Mouse (Mus musculus) stomach, embryonic 16.5 days (tissue): Measurements from ENCODE around the gene Rbm28. TPM values are rescaled to one million over a fixed set of nuclear protein-coding genes. Genes with fewer than 3 reads are reported as not detected.

Experiments
- ATAC-seq: fragments of 200-750 bp; cut with Nextera tagmentation; 2 replicates; pipeline ENCODE4 v1.8.0; 2017; ENCODE audit warnings: moderate number of reproducible peaks, moderate TSS enrichment; ENCODE audit not compliant: insufficient read depth, low FRiP score
- H3K27ac ChIP-seq: fragments of 300-500 bp; sonication (generic); 2 replicates; pipeline ENCODE4 v1.5.1; 2014; ENCODE audit warnings: low read length
- H3K27me3 ChIP-seq: fragments of 300-500 bp; sonication (generic); 2 replicates; pipeline ENCODE4 v1.6.1; 2014; ENCODE audit warnings: low read length, control low read depth, mixed read lengths; ENCODE audit not compliant: control insufficient read depth, insufficient read depth
- H3K36me3 ChIP-seq: fragments of 300-500 bp; sonication (generic); 2 replicates; pipeline ENCODE4 v1.6.1; 2014; ENCODE audit warnings: low read length; ENCODE audit not compliant: control insufficient read depth, insufficient read depth
- H3K4me1 ChIP-seq: fragments of 300-500 bp; sonication (generic); 2 replicates; pipeline ENCODE4 v1.6.1; 2014; ENCODE audit warnings: low read length, control low read depth, mixed read lengths; ENCODE audit not compliant: control insufficient read depth, insufficient read depth
- H3K4me2 ChIP-seq: fragments of 300-500 bp; sonication (generic); 2 replicates; pipeline ENCODE4 v1.6.1; 2014; ENCODE audit warnings: low read depth, low read length, mixed read lengths
- H3K4me3 ChIP-seq: fragments of 300-500 bp; sonication (generic); replicated peaks from 2 replicates; pipeline ENCODE4 v1.5.1; 2014; ENCODE audit warnings: mild to moderate bottlenecking, low read length
- H3K9ac ChIP-seq: fragments of 300-500 bp; sonication (generic); 2 replicates; pipeline ENCODE4 v1.6.1; 2014; ENCODE audit warnings: low read length
- H3K9me3 ChIP-seq: fragments of 300-500 bp; sonication (generic); replicated peaks from 2 replicates; pipeline ENCODE4 v1.6.1; 2016; ENCODE audit warnings: low read length, control low read depth; ENCODE audit not compliant: control insufficient read depth
- WGBS: fragments of 180-500 bp; shearing (Covaris S2); extraction: QIAGEN DNeasy Blood & Tissue Kit; methylation state at CpG from one replicate; pipeline ENCODE4 v1.1.7; 2014; 5-methylcytosine and 5-hydroxymethylcytosine counted together
- polyA plus RNA-seq: library from polyadenylated mRNA; unstranded; fragments of >200 nt; fragmentation: Nextera tagmentation; extraction: Ambion mirVana; gene quantifications from 2 replicates; pipeline ENCODE4 v1.2.1, GENCODE M21; 2015

The Rbm28 gene
- polyA plus RNA-seq, 1 experiment from 2014 or later, result 29.4 TPM

GRCm38 (mm10) chr6:29177901-29178879 is 13.4 kb upstream of the Rbm28 start:
- ATAC-seq, result peak; percentile 59; the same call in 1 of the 2 replicates
- peaks cover 8% of the 10 kb centered on the region; the same call in 1 of the 2 replicates for H3K27me3 ChIP-seq
- H3K4me3 ChIP-seq, result peak overlapping the region; percentile 56
- H3K27ac ChIP-seq, result no peak overlapping the region
- WGBS, result 32% methylated on average over 17 of the region's 17 CpGs
- H3K4me2 ChIP-seq, result peak overlapping the region; percentile 95
- no peak overlapping the region for H3K9ac ChIP-seq
- H3K4me1 ChIP-seq, result 0 out of 2 replicates have a peak, but pooled peaks cover 3% of the 10 kb centered on the region
- H3K36me3 ChIP-seq, result no peaks in the 10 kb centered on the region
- H3K9me3 ChIP-seq, result no peaks in the 10 kb centered on the region

GRCm38 (mm10) chr6:29175113-29175512 is 10.3 kb upstream of the Rbm28 start:
- Histone ChIP-seq H3K9me3 (no peaks in the 10 kb centered on the region), H3K36me3 (no peaks in the 10 kb centered on the region), H3K4me1 (peaks cover 6% of the 10 kb centered on the region; the same call in 1 of the 2 replicates), H3K4me2 (no peak overlapping the region), H3K4me3 (no peak overlapping the region), H3K27ac (no peak overlapping the region), H3K9ac (no peak overlapping the region), H3K27me3 (peaks cover 22% of the 10 kb centered on the region)
- 73% methylated on average over 3 of the region's 3 CpGs for WGBS
- ATAC-seq, result no peak

- ATAC-seq, result no peak
- H3K4me1 ChIP-seq, result peaks cover 6% of the 10 kb centered on the region; the same call in 1 of the 2 replicates
- 20% methylated on average over 7 of the region's 7 CpGs for WGBS
Measured at GRCm38 (mm10) chr6:29174368-29174767, 9.6 kb upstream of the Rbm28 start.

GRCm38 (mm10) chr6:29170952-29171388 is 6.2 kb upstream of the Rbm28 start:
- Histone ChIP-seq H3K36me3 (no peaks in the 10 kb centered on the region), H3K27me3 (peaks cover 47% of the 10 kb centered on the region), H3K27ac (no peak overlapping the region), H3K4me2 (peak overlapping the region; percentile 99), H3K9ac (peak overlapping the region; percentile 71), H3K4me3 (peak overlapping the region; percentile 56), H3K4me1 (peaks cover 3% of the 10 kb centered on the region; the same call in 1 of the 2 replicates), H3K9me3 (no peaks in the 10 kb centered on the region)
- under 1% methylated on average over 39 of the region's 40 CpGs for WGBS
- ATAC-seq, result peak; percentile 75

More at GRCm38 (mm10) chr6:29174368-29174767, 9.6 kb upstream of the Rbm28 start:
- H3K27me3 ChIP-seq, result peaks cover 30% of the 10 kb centered on the region
- no peak overlapping the region for H3K9ac ChIP-seq
- no peak overlapping the region for H3K4me3 ChIP-seq
- H3K9me3 ChIP-seq, result no peaks in the 10 kb centered on the region
- no peak overlapping the region for H3K27ac ChIP-seq
- H3K36me3 ChIP-seq, result no peaks in the 10 kb centered on the region
- H3K4me2 ChIP-seq, result no peak overlapping the region

- Histone ChIP-seq H3K36me3 (no peaks in the 10 kb centered on the region), H3K4me2 (peak overlapping the region; percentile 99), H3K27me3 (peaks cover 47% of the 10 kb centered on the region), H3K27ac (no peak overlapping the region), H3K4me3 (peak overlapping the region; percentile 56), H3K4me1 (peaks cover 3% of the 10 kb centered on the region; the same call in 1 of the 2 replicates), H3K9ac (peak overlapping the region; percentile 71), H3K9me3 (no peaks in the 10 kb centered on the region)
- ATAC-seq, result peak; percentile 27
- under 1% methylated on average over 60 of the region's 63 CpGs for WGBS
Measured at GRCm38 (mm10) chr6:29170063-29170921, 5.5 kb upstream of the Rbm28 start.

- Histone ChIP-seq H3K9me3 (no peaks in the 10 kb centered on the region), H3K36me3 (no peaks in the 10 kb centered on the region), H3K9ac (peak overlapping the region; percentile 71), H3K27me3 (peaks cover 47% of the 10 kb centered on the region), H3K27ac (no peak overlapping the region), H3K4me1 (peaks cover 3% of the 10 kb centered on the region; the same call in 1 of the 2 replicates), H3K4me3 (peak overlapping the region; percentile 56), H3K4me2 (peak overlapping the region; percentile 99)
- WGBS, result 14% methylated on average over 12 of the region's 12 CpGs
- ATAC-seq, result no peak
Measured at GRCm38 (mm10) chr6:29169675-29170062, 4.9 kb upstream of the Rbm28 start.

- no peak overlapping the region for H3K9ac ChIP-seq
- peaks cover 47% of the 10 kb centered on the region for H3K27me3 ChIP-seq
- WGBS, result 40% methylated on average over 2 of the region's 2 CpGs
Measured at GRCm38 (mm10) chr6:29168871-29169270, 4.1 kb upstream of the Rbm28 start.

GRCm38 (mm10) chr6:29166196-29166595 is 1.4 kb upstream of the Rbm28 start:
- Histone ChIP-seq H3K27me3 (peaks cover 33% of the 10 kb centered on the region), H3K4me3 (no peak overlapping the region), H3K4me2 (no peak overlapping the region), H3K36me3 (no peaks in the 10 kb centered on the region), H3K4me1 (peaks cover 8% of the 10 kb centered on the region), H3K9ac (no peak overlapping the region), H3K27ac (no peak overlapping the region), H3K9me3 (no peaks in the 10 kb centered on the region)
- 6% methylated on average over 1 of the region's 1 CpGs for WGBS
- ATAC-seq, result no peak

More at GRCm38 (mm10) chr6:29168871-29169270, 4.1 kb upstream of the Rbm28 start:
- no peak overlapping the region for H3K4me3 ChIP-seq
- H3K36me3 ChIP-seq, result no peaks in the 10 kb centered on the region
- H3K27ac ChIP-seq, result no peak overlapping the region
- H3K9me3 ChIP-seq, result no peaks in the 10 kb centered on the region
- peaks cover 5% of the 10 kb centered on the region for H3K4me1 ChIP-seq
- H3K4me2 ChIP-seq, result no peak overlapping the region
- no peak for ATAC-seq
